Mouse (Mus musculus) monocyte, adult 2 months (primary cell): Measurements from ENCODE around the gene Lzts2.

Source experiments
- DNase-seq, 2 experiments: peaks; one replicate each; pipeline ENCODE4 v3.0.0; 2022; ENCODE audit warnings: low spot score in 2 of 2, low read depth in 1 of 2

The Lzts2 gene

DNA sequence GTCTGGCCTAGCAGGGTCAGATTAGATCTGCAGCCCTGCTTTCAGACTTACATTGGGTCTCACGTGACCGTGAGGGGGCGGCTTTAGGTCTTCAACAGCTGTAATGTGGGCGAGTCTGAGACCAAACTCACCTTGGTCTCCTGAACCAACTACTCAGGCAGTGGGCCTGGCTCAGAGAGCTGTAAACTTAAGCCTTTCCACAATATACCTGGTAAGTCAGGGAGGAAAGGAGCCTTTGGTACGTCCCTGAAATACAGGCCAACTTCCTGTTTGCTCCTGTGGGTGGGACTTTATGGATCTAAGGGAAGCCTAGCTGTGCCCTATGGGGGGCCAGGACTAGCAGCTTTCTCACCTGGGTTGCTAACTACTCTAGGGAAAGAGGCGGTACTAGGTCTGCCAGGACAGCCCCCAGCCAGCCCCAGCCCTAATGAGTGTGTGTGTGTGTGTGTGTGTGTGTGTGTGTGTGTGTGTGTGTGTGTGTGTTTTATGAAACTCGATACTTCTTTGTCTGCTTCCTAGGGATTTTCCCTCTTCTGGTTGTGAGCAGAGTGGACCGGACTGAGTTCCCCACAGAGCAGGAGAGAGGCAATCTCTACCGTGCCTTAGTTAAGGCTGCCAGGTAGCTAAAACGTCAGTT is at the start of gene Lzts2:
TSS of gene Lzts2 (plus strand) at position 80 of the 637 bp plus-strand sequence.
- DNase-seq, result no peak

DNA sequence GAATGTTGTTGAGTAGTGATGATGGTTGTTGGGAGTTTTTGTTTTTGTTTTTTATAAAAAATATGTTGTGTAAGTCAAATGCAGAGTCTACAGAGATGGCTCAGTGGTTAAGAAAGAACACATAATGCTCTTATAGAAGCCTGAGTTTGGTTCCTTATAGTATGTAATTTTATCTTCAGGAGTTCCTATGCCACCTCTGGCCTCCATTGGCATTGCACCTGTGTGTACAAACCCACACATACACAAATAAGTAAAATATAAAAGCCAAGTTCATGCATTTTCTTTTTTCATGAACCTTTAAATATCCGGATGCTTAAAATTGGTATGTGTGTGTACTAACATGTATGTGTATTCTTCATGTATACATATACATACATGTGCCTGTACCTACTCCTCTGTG is 48.2 kb upstream of the Lzts2 start:
- DNase-seq, result no peak

DNA sequence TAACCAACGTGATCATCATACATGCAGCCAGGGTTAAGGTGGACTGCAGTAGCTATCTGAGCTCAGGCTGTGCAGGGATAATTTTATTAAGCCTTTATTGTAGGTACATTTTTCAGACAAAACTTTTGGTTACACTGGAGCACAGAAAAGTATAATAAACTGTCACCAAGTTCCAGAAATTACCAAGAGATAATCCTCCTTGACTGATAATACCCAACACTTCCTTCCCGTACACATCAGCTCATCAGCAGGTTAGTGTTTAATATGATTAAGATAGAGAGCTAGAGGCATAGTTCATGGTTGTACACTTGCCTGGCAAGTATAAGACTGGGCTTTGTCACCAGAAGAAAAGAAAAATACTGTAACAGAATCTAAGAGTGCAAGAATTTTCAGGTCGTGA is 45.9 kb upstream of the Lzts2 start:
- DNase-seq, result no peak

DNA sequence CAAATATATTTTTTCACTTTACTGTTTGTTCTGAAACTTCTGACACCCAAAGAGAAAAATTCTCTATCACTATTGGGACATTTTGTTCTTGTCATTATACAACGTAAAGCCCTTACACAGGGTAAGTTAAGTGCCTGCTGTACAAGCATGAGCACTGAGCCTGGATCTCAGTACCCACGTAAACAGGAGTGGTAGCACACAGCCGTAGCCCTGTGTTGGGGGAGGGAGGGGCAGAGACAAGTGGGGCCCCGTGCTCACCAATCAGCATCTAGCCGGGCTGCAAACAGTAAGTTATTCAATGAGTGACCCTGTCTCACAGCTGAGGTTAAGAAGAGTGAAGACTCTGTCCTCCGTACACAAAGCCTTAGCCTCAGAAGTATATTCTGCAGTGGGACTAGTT is 37.6 kb upstream of the Lzts2 start:
- no peak for DNase-seq

DNA sequence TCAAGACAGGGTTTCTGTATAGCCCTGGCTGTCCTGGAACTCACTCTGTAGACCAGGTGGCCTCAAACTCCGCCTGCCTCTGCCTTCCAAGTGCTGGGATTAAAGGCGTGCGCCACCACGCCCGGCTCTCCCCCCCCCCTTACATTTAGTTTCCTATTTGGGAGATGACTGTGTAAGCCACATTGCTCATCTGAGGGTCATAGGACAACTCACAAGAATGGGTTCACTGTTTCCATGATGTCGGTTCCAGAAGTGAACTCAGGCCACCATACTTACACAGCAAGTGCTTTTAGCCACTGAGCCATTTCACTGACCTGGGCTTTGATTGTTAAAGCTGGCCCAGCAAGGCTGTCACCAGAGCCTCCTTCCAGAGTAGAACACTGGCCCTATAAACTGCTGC is 37.1 kb upstream of the Lzts2 start:
- no peak for DNase-seq

DNA sequence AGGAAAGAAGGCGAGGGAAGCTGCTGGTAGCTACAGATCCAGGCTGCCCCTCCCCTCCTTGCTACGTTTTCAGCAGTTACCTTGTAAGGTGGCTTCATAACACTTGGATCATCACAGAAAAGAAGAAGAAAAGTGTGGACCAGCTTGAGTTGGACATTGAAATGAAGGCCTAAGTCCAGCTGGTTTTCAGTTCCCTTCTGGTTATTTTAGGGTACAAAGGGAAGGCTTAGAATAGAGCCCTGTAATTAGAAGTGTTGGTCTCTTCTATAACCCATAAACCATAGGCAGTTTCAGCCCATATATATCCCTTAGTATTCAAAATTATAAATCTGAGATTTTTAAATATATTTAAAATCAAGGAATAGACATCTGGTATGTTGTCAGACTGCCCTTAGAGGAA is 33.4 kb upstream of the Lzts2 start:
- DNase-seq, result no peak

DNA sequence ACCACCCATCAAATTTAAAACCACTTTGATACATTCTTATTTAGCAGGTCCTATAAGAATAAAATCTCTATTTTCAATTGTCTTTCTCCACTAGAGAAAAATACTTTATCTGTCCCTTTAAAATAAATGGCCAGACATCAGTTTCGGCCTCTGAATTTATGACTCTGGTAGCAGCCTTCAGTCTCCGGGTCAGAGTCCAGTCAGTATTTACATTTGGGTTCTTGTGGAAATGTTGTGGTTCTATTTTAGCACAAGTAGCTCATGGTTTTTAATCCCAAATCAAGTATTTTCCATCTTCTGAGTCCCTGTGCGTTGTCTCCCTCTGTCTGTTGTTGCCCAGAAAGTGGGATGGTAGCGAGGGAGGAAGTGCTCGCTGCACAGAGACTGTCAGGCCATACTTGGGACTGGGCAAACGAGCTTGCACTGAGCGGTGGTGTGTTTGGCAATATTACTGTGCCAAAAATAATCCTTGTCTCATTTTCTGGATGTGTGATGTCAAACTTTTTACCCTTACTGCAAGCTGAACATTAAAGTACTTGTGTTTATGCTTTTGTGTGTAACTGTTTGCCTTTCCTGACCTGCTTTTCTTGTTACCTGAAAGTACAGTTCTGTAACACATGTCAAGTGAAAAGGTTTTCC is 31.6 kb upstream of the Lzts2 start:
- no peak for DNase-seq

DNA sequence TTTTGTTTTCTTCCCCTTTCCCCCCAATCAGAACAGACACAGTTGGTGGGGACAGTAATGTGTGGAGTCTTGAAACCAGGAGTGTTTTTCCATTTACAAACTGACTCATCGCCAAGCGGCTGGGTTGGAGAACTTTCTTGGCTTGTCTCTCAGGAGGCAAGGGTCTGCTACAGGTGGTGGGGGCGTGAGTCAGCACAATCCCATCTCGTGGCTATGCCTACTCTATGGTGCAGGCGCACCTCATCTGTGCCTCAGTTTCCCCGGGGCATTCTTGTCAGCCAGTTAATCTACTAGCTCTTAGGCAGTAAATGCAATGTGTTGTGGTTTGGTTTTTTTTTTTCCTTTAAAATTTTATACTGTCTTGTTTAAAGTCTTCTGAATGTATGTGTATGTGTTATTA is 30.8 kb upstream of the Lzts2 start:
- no peak for DNase-seq

DNA sequence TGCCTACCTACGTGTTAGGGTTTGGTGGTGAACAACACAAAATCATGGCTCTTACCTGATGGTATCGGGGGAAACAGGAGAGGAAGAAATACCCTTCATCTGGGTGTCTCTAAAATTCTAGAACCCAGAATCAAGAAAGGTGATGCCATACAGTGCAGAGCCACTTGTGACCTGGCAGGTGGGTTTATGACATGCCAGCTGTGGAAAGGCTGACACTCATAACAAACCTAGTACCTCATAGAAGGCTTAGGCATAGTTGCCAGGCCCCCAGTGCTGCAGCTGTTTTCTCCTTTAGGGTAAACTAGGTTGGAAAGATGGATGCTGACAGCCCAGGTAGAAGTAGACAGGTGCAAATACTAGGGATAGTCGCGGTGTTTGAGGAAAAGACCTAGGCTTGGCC is 29.8 kb upstream of the Lzts2 start:
- no peak for DNase-seq

DNA sequence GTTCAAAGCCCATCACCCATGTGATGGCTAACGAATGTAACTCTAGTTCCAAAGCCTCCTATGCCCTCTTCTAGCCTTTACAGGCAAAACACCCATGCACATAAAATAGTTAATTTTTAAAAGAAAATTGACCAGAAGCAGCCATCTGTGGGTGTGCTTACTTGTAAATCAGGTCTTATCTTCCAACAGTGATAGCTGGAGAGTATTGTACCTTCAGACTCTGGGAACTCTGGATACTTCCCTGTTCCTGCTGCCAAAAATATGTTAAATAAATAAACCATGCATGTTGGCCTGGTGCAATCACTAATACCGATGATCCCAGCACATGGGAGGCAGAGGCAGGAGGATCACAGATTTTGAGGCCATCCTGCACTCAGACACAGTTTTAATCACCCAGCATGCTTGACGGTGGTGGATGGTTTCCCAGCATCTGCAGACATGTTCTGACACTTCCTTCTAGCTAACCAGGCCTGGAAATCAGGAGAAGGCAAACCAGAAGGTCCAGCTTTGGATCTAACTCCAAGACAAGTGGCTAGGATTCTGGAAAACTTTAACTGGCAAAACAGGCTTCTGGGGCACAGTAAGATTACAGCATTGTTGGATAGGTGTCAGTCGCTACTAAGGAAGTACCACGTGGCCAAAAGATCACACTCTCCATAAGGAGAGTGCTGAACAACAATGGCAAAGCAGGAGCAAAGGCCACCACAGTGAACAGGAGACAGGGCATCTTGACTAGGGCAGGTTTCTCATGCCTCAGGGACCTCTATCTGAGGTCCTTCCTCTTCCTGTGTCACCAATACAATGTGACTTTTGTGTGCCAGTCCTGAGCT is 28.8 kb upstream of the Lzts2 start:
- no peak for DNase-seq

DNA sequence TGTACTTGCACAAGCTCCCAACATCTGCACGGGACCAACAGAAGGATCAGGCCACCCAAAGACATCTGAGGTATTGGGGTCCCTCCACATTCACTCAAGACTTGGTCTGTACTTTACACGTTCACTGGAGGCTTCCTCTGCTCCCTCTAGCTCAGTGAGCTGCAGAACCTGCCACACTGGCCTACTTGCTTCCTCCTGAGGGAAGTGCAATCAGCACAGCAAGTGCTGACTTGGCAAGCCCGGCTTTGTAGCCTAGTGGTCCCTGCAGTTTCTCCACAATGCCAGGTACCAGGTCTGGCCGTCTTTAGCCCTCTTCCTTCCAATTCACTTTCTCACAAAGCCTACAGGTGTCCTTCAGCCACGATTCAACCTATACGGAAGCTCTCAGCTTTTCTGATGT is 27.2 kb upstream of the Lzts2 start:
- no peak for DNase-seq

DNA sequence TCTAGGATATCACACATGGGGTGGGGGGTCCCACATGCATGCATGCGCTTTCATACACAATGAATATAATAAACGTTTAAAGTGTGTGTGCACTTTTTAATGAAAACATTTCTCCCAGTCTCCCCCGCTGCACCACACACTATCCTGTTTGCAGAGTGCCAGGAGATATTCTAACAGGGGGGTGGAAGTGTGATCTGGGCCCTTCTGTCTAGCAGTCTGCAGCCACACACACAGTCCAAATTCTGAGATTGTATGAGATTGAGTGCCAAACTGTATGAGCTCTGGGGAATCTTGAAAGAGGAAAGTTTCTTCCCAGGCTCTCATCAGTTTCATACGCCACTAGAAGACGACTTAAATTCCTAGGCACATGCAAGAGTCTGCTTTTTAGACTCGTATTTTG is 26.4 kb upstream of the Lzts2 start:
- DNase-seq, result no peak

DNA sequence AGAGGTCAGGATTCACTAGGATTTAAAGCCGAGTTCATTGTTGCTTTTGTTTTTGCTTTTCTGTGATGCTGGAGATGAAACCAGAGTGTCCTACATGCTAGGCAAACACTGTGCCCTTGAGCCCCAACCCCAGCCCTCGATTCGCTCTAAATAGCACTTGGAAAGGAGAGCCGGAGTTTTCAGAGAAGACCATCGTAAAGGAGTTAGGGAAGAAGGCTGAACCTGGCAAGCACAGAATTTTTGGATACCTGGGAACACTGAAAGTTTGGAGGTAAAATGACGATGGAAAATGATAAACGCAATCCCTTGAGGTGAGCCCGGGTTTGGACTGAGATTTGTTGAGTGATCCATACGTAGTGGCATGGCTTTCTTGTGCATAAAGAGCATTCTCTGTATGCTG is 25.9 kb upstream of the Lzts2 start:
- DNase-seq, result no peak

DNA sequence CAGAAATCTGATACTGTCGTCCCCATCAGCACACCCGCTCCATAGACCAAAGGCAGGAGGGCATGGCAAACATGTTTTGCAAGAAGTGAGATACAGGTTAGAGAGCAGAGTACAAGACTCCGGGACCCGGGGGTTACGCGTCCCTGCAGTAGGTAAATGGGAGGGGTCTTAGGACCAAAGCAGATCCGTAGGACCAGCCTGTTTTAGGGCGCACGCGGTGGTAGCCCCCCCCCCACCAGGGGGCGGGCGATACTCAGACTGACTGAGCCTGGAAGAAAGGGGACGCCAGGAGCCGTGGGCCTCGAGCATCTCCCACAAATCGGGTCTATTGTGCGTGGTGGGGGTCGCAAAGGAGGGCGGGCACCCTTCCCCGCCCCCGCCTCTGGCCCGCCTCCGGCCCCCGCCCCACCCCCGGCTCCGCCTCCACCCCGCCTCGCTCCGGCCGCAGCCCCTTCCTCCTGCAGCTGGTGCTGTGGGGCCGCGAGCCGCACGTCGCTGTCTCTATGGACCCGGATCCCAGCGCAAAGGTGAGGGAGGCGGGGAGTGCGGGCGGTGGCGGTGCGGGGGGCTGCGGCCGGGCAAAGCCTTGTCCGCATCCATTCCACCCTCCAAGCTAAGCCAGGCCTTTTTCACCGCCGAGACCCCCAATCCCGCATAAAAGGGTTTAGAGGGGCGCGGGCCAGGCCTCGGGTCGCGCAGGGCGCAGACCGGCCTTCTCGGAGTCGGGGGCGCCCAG is 25.2 kb upstream of the Lzts2 start, which contains the start of gene Sema4g:
TSS of gene Sema4g (plus strand) at position 271 of the 736 bp plus-strand sequence.
- no peak for DNase-seq

DNA sequence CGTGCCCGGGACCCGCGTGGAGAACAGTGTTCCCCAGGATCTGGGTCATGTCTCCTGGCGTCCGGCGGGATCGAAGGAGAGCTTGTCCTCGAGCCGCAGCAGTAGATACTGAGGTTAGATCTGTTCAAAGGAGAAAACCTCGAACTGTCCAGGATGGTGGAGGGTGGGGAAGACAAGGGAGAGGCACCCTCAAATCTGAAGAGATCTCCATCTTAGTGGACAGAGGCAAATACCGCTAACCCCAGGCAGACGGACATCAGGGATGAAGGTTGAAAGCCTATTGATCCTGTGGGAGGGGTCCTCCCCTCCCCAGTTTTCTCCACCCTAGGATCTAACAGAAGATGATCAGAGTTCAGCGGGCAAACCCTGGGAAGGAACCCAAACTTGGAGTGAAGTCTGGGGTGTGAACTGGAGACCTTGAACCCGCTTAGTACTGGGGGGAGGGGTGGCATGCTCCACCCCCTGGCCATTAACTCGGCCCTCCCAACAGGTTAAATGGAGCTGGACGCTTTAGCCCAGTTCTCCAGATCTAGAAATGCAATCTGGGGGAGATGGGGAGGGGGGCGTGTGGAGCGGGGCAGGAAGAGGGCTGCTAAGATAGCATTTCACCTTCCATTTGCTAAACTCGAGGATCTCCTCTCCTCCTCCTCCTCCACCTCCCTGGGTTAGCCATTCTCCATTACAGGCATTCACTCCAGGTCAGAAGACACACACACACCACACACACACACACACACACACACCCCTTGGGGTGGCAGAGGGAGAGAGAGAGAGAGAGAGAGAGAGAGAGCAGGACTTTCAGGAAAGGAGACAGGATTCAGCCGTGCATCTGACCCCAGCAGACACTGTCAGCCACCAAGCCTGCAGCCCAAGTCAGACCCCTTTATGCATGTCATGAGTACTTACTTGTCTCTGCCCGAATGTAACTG is 24.4 kb upstream of the Lzts2 start:
- DNase-seq, result no peak

DNA sequence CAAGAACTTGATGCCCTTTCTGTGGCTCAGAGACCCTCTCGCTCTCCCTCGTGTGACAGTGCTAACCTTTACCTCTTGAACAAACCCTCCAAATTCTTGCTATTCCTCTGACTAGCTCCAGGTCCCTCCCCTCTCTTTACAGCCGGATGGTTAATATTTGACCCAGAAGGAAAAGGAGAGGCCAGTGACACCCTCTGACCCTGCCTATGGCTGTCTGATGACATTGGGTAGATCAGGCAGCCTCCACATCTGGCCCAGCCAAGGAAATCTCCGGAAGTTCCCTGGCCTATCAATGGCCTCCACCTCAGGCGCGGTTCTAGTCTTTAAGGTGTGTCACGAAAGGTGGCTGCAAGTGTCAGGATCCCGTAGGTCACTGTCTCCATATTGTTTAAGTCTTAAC is 23.2 kb upstream of the Lzts2 start:
- DNase-seq, result no peak

DNA sequence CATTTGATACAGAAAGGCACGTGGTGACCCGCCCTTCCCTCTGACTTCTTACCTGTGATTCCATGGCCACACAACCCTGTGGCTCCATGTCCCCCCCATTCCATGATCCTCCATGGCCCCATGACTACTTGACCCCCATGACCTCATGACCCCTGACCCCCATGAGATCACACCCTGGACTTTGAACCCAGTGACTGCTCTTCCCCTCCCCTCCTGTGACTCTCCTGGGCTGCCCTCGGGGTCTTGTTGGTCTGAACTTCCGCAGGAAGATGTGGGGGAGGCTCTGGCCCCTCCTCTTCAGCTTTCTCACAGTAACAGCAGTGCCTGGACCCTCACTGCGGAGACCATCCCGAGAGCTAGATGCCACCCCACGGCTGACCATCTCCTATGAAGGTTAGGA is 22.0 kb upstream of the Lzts2 start:
- no peak for DNase-seq

DNA sequence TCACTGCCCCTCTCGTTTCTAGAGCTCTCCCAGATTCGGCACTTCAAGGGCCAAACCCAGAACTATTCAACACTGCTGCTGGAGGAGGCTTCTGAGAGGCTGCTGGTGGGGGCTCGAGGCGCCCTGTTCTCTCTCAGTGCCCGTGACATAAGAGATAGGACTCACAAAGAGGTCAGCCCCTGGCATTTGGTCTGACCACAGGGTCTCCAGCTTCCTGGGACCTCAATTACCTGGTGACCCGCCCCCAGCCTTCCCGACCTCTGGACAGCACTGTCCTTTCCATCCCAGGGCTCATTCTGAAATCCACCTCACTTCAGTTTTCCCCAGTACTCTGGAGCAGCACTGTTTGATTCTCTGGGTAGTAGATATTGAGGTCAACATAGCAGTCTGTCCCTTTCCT is 21.5 kb upstream of the Lzts2 start:
- DNase-seq, result no peak

DNA sequence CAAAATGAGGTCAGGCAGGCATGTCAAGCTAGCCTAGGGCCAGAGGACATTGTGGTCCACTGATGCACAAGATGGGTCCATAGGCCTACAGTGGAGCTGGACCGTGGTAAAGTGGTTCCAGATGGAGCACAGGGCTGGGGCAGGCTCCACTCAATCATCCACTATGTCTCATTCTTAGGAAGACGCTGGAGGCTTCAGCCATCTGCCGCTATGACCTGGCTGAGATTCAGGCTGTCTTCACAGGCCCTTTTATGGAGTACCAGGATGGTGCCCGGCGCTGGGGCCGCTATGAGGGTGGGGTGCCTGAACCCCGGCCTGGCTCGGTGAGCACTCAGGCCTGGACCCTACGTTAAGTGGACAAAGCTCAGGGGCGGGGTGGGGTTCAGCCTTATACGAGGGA is 16.4 kb upstream of the Lzts2 start:
- no peak for DNase-seq

DNA sequence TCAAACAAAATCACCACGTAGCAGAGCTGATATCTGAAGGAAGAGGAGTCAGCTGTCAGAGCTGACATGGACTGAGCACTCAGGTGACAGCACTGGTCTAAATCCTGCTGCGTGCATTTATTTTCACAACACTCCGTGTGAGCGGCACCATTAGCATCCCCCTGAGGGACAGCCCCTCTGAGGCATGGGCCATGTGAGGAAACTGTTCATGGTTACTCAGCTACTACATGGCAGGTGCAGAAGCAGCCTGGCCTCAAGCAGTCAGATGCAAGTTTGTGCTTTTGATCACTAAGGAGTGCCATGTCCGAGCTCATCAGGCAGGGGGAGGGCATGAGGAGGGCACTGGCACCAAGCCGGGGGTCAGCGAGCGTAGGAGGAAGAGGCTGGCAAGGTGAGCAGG is 14.6 kb upstream of the Lzts2 start:
- DNase-seq, result no peak

DNA sequence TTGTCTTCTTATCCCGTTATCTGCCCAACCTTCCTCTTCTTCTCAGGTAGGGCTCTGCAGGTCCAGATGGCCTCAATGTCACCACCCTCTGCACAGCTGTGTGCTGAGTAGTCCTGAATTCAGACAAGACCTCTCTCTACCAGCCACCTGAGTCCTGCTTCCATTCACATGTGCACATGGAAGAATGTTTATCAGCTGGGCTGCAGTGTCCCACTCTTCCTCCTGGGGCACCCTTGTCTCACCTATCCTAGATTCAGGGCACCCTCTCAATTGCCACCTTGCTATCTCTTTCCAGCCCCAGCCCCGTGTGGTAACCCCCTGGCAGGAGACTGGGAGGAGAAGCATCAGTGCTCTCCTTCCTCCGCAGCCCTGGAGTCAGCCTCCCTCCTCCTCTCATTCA is 11.9 kb upstream of the Lzts2 start:
- DNase-seq, result no peak
